Mouse (Mus musculus) kidney, adult 2 months (tissue): ENCODE measurements at regions not wholly inside any gene's neighbourhood (a gene's known extent, or its start where the extent isn't known, plus 50 kb on each side); places are given as distances from the start of the nearest gene placed in this dataset.

Source experiments
- DNase-seq: peaks from one replicate; pipeline ENCODE4 v3.0.0; 2021
- H3K27ac ChIP-seq: fragments of 200-500 bp; 2 replicates; pipeline ENCODE4 v1.5.1; 2012; ENCODE audit warnings: low read depth, low read length, control low read depth, inconsistent platforms; ENCODE audit not compliant: insufficient read depth
- H3K27me3 ChIP-seq: fragments of 200-500 bp; replicated peaks from 2 replicates; pipeline ENCODE4 v1.6.1; 2012; ENCODE audit warnings: mild to moderate bottlenecking, moderate library complexity, low read length, inconsistent platforms; ENCODE audit not compliant: control insufficient read depth, insufficient read depth
- H3K36me3 ChIP-seq: fragments of 200-500 bp; 2 replicates; pipeline ENCODE4 v1.6.1; 2012; ENCODE audit warnings: mild to moderate bottlenecking, moderate library complexity, low read length, inconsistent platforms; ENCODE audit not compliant: control insufficient read depth, insufficient read depth
- H3K4me1 ChIP-seq: fragments of 200-500 bp; 2 replicates; pipeline ENCODE4 v1.6.1; 2011; ENCODE audit warnings: low read length; ENCODE audit not compliant: control insufficient read depth, insufficient read depth
- H3K4me3 ChIP-seq: fragments of 200-500 bp; 2 replicates; pipeline ENCODE4 v1.5.1; 2011; ENCODE audit warnings: mild to moderate bottlenecking, low read depth, low read length, control low read depth; ENCODE audit not compliant: insufficient read depth
- CTCF ChIP-seq: fragments of 200-500 bp; conservative IDR thresholded peaks from 2 replicates; pipeline ENCODE4 v1.5.1; 2011; ENCODE audit warnings: low read depth, mild to moderate bottlenecking, control low read depth, low read length, moderate library complexity, mixed read lengths; ENCODE audit not compliant: insufficient read depth, insufficient read length
- POLR2A ChIP-seq: fragments of 200-500 bp; IDR thresholded peaks from one replicate; pipeline ENCODE4 v1.6.1; 2011; ENCODE audit warnings: low read depth, low read length, control low read depth
- WGBS: fragments of 180-500 bp; shearing (Covaris S2); methylation state at CpG from one replicate; pipeline ENCODE4 v1.1.7; 2018; 5-methylcytosine and 5-hydroxymethylcytosine counted together

GRCm38 (mm10) chr1:120741091-120741740 is 139.0 kb downstream of the En1 start:
- no peaks in the 10 kb centered on the region for H3K36me3 ChIP-seq
- H3K4me3 ChIP-seq, result no peak overlapping the region
- no peaks in the 10 kb centered on the region for H3K4me1 ChIP-seq
- no peak for DNase-seq
- no peak overlapping the region for H3K27ac ChIP-seq
- 76% methylated on average over 16 of the region's 16 CpGs for WGBS
- TF ChIP-seq POLR2A, result no peak
- TF ChIP-seq CTCF, result no peak
- no peaks in the 10 kb centered on the region for H3K27me3 ChIP-seq

DNA sequence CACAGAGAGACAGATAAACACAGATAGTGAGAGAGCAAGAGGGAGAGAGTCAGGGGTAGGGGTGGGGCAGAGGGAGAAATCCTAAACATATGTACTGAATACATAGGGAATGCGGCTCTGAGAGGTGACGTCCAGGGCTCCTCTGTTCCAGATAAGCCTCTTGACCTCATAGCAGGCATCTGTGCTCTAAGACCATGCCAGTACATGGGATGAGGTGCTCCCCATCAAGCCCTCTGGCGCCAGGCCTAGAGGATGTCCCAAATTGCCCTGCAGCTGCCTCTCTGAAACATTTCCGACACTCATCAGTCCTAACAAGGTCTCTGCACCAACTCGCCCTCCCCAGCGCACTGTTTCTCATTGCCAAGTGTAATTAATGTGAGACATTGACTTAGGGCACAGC is 146.7 kb downstream of the En1 start:
- H3K4me1 ChIP-seq, result no peaks in the 10 kb centered on the region
- no peak for DNase-seq
- TF ChIP-seq CTCF (no peak), POLR2A (no peak)
- WGBS, result 73% methylated on average over 6 of the region's 6 CpGs
- H3K27ac ChIP-seq, result no peak overlapping the region
- no peaks in the 10 kb centered on the region for H3K36me3 ChIP-seq
- no peak overlapping the region for H3K4me3 ChIP-seq
- no peaks in the 10 kb centered on the region for H3K27me3 ChIP-seq

- WGBS, result 97% methylated on average over 1 of the region's 1 CpGs
- DNase-seq, result no peak
- no peak for TF ChIP-seq POLR2A
- no peak for TF ChIP-seq CTCF
- H3K27me3 ChIP-seq, result no peaks in the 10 kb centered on the region
- H3K4me1 ChIP-seq, result no peaks in the 10 kb centered on the region
- no peaks in the 10 kb centered on the region for H3K36me3 ChIP-seq
- no peak overlapping the region for H3K4me3 ChIP-seq
- H3K27ac ChIP-seq, result no peak overlapping the region
Observed at GRCm38 (mm10) chr1:120753406-120753805, 151.2 kb downstream of the En1 start.

- WGBS, result 73% methylated on average over 5 of the region's 5 CpGs
- DNase-seq, result no peak
Observed at GRCm38 (mm10) chr1:120754337-120754736, 152.1 kb downstream of the En1 start.

DNA sequence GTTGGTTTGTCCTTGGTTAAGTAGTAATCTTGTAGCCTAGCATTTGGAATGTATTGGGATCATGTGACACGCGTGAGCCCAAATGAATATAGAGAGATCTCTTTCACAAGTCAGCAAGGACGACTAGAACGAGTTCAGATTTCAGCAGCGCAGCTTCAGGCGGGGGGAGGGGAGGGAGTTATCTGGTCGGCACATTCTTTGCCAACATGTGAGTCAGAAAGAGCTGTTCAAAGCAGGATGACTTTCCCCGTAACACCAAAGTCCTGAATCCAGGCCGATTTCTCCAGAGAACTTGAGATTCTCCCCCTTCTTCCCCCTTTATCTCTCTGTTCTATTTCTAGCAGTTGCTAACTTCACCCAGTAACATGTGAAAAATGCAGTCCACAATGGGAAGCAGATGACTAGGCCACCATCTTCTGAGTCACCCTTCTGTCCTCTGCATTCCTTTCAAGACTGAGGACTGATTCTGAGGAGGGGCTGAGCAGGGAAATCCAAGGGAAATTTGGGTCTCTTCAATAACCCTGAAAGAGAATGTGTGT is 155.1 kb downstream of the En1 start:
- H3K27ac ChIP-seq, result no peak overlapping the region
- no peak for DNase-seq
- no peaks in the 10 kb centered on the region for H3K4me1 ChIP-seq
- TF ChIP-seq CTCF, result no peak
- no peak for TF ChIP-seq POLR2A
- no peaks in the 10 kb centered on the region for H3K36me3 ChIP-seq
- WGBS, result 38% methylated on average over 9 of the region's 9 CpGs
- H3K4me3 ChIP-seq, result no peak overlapping the region
- no peaks in the 10 kb centered on the region for H3K27me3 ChIP-seq

More at GRCm38 (mm10) chr1:120754337-120754736, 152.1 kb downstream of the En1 start:
- H3K27ac ChIP-seq, result no peak overlapping the region
- TF ChIP-seq CTCF, result no peak
- TF ChIP-seq POLR2A, result no peak
- no peaks in the 10 kb centered on the region for H3K27me3 ChIP-seq
- no peak overlapping the region for H3K4me3 ChIP-seq
- H3K36me3 ChIP-seq, result no peaks in the 10 kb centered on the region
- H3K4me1 ChIP-seq, result no peaks in the 10 kb centered on the region

DNA sequence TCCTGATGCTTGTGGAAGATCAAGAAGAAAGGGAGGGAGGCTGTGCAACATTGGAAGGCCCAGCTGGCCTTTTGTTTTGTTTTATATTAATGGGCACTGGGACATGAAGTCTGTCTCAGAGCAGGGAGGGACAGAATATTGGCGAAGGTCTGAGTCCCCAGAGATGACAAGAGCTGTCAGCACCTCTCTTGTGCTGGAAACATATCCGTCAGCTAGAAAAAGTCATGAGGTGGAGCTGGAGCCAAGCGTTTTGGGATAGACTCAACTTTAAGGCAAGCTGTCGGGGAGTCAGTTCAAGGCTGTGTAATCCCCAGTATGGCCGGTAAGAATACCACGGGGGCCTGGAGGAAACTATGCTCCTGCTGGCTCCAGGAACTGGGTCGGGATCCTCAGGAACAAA is 156.0 kb downstream of the En1 start:
- no peak overlapping the region for H3K4me3 ChIP-seq
- WGBS, result 86% methylated on average over 7 of the region's 7 CpGs
- H3K4me1 ChIP-seq, result no peaks in the 10 kb centered on the region
- no peaks in the 10 kb centered on the region for H3K27me3 ChIP-seq
- H3K27ac ChIP-seq, result no peak overlapping the region
- H3K36me3 ChIP-seq, result no peaks in the 10 kb centered on the region
- TF ChIP-seq CTCF (no peak), POLR2A (no peak)
- no peak for DNase-seq

- TF ChIP-seq CTCF (no peak), POLR2A (no peak)
- H3K27ac ChIP-seq, result no peak overlapping the region
- no peaks in the 10 kb centered on the region for H3K4me1 ChIP-seq
- WGBS, result 78% methylated on average over 5 of the region's 5 CpGs
- H3K36me3 ChIP-seq, result no peaks in the 10 kb centered on the region
- H3K27me3 ChIP-seq, result no peaks in the 10 kb centered on the region
- H3K4me3 ChIP-seq, result no peak overlapping the region
- no peak for DNase-seq
Observed at GRCm38 (mm10) chr1:120758762-120759161, 156.5 kb downstream of the En1 start.

DNA sequence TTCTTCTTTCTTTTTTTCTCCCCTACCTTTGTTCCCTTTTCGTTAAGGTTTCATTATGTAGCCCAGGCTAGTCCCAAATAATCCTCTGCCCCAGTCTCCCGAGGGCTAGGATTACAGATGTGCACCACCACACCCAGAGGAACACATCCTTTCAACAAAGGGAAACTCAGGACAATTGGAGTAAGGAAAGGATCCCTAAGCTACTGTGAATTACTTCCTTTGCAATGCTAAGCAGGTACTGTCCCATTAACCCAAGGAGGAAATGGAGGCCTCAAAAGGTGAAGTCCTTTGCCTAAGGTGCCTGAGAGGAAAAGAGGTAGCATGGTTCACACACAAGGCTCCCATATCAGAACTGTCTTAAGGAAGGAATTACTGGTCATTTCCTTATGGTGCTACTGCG is 157.2 kb downstream of the En1 start:
- Histone ChIP-seq H3K27ac (no peak overlapping the region), H3K4me3 (no peak overlapping the region), H3K36me3 (no peaks in the 10 kb centered on the region), H3K27me3 (no peaks in the 10 kb centered on the region), H3K4me1 (no peaks in the 10 kb centered on the region)
- DNase-seq, result no peak
- TF ChIP-seq POLR2A (no peak), CTCF (no peak)
- 65% methylated on average over 3 of the region's 3 CpGs for WGBS
